Mouse (Mus musculus): ENCODE measurements around the gene Spag8.

The Spag8 gene

DNA sequence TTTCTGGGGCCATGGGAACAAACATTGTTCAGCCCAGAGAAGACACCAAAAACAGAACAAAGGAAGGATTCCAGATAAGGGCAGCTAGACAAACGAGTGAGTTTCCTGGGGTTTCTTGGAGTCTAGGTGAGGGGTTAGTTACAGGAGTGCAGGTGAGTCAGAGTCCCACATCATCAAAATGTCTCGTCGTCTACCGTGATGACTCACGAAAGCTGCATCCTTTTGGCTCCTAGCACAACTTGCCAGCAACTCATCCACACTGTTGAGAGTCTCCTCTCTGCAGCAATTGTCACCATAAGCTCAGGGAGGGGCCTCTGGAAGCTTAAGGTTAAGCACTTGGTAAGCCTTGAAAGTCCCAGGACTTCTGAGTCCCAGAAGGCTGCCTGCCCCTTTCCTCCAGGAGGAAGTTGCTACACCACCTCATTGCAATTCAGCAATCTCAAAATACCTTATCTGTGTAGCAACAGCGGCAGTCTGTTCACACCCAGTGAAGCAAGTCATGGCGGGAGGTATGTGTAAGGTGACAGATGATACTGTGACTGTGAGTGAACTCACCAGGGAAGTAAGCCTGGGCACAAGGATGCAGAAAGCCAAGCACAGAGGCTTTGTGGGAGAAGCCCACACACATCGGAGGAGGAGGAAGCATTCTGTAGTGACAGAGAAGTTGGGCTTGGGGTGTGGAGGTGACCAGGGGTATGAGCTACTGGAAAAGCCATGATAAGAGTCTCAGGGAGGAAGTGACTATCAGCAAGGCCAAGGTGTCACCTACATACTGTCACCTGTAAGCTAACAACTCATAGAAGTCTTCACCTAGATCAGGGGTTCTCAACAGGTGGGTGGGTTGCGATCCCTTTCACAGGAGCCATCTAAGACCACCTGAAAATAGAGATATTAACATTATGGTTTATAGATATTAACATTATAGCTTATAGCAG is 48.4 kb downstream of the Spag8 start:
- intact Hi-C loops (cut with DNase I), result no loop called here

DNA sequence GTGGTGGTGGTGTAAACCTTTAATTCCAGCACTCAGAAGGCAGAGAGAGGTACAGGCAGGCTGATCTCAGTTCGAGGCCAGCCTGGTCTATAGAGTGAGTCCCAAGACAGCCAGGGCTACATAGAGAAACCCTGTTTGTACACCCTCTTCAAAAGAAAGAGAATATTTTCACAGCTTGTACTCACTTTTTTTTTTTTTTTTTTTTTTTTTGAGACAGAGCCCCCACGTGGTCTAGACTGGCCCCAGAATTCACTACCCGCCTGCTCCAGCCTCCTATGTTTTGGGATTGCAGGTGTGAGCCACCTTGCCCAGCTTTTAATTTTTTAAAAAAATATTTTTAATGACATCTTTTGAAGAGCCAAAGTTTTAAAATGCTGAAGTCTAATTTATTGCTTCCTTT is 49.3 kb downstream of the Spag8 start:
- intact Hi-C loops (cut with DNase I), result no loop called here

Small RNA genes lying within 50 kb of the gene (microRNA-seq; reads per million reads assigned to microRNA genes)
- gene Gm25262, result 0.12 to 0.23 reads per million in 2 experiments
